Mouse (Mus musculus) embryonic facial prominence, embryonic 10.5 days (tissue): ENCODE results near the gene Tubg1. TPM values are rescaled to one million over a fixed set of nuclear protein-coding genes. Genes with fewer than 3 reads are reported as not detected.

Experiments used
- DNase-seq: peaks from one replicate; pipeline ENCODE4 v3.0.0-alpha.2; 2017; ENCODE audit warnings: low spot score
- H3K27ac ChIP-seq: fragments of 300-500 bp; sonication (generic); replicated peaks from 2 replicates; pipeline ENCODE4 v1.5.1; 2016; ENCODE audit warnings: mild to moderate bottlenecking
- H3K27me3 ChIP-seq: fragments of 300-500 bp; sonication (generic); replicated peaks from 2 replicates; pipeline ENCODE4 v1.6.1; 2016; ENCODE audit warnings: low read depth, mild to moderate bottlenecking; ENCODE audit not compliant: poor library complexity, severe bottlenecking
- H3K36me3 ChIP-seq: fragments of 300-500 bp; sonication (generic); replicated peaks from 2 replicates; pipeline ENCODE4 v1.6.1; 2016; ENCODE audit warnings: mild to moderate bottlenecking, moderate library complexity
- H3K4me1 ChIP-seq: fragments of 300-500 bp; sonication (generic); 2 replicates; pipeline ENCODE4 v1.6.1; 2016
- H3K4me3 ChIP-seq: fragments of 300-500 bp; sonication (generic); 2 replicates; pipeline ENCODE4 v1.5.1; 2016; ENCODE audit warnings: mild to moderate bottlenecking, moderate library complexity
- H3K9me3 ChIP-seq: fragments of 300-500 bp; sonication (generic); 2 replicates; pipeline ENCODE4 v1.6.1; 2016; ENCODE audit warnings: mild to moderate bottlenecking
- WGBS: fragments of 180-500 bp; shearing (Covaris S2); methylation state at CpG from one replicate; pipeline ENCODE4 v1.1.7; 2016; 5-methylcytosine and 5-hydroxymethylcytosine counted together
- polyA plus RNA-seq: library from polyadenylated mRNA; unstranded; fragments of >200 nt; fragmentation: Nextera tagmentation; extraction: Ambion mirVana; gene quantifications from 2 replicates; pipeline ENCODE4 v1.2.1, GENCODE M21; 2016

The Tubg1 gene
- polyA plus RNA-seq, 1 experiment from 2014 or later, result 135 TPM

GRCm38 (mm10) chr11:101084811-101085210 is 34.9 kb upstream of the Tubg1 start:
- H3K9me3 ChIP-seq, result no peaks in the 10 kb centered on the region
- H3K4me1 ChIP-seq, result peaks cover 60% of the 10 kb centered on the region
- DNase-seq, result peak; percentile 3
- peak overlapping the region; percentile 94; the same call in 1 of the 2 replicates for H3K4me3 ChIP-seq
- H3K27me3 ChIP-seq, result peaks cover 21% of the 10 kb centered on the region
- WGBS, result 94% methylated on average over 12 of the region's 12 CpGs
- no peak overlapping the region for H3K27ac ChIP-seq
- peaks cover 36% of the 10 kb centered on the region for H3K36me3 ChIP-seq

- Histone ChIP-seq H3K36me3 (peaks cover 45% of the 10 kb centered on the region), H3K27me3 (peaks cover 12% of the 10 kb centered on the region), H3K27ac (no peak overlapping the region; the same call in 1 of the 2 replicates), H3K9me3 (no peaks in the 10 kb centered on the region), H3K4me1 (peaks cover 58% of the 10 kb centered on the region), H3K4me3 (peak overlapping the region; percentile 78)
- peak; percentile 6 for DNase-seq
- WGBS, result 92% methylated on average over 18 of the region's 18 CpGs
Observed at GRCm38 (mm10) chr11:101085617-101086322, 34.0 kb upstream of the Tubg1 start.

- WGBS, result 87% methylated on average over 6 of the region's 6 CpGs
- Histone ChIP-seq H3K27ac (peak overlapping the region; percentile 85; the same call in 1 of the 2 replicates), H3K4me3 (peak overlapping the region; percentile 78), H3K4me1 (peaks cover 58% of the 10 kb centered on the region), H3K36me3 (peaks cover 50% of the 10 kb centered on the region), H3K27me3 (peaks cover 6% of the 10 kb centered on the region), H3K9me3 (no peaks in the 10 kb centered on the region)
- DNase-seq, result no peak
Observed at GRCm38 (mm10) chr11:101086323-101086674, 33.4 kb upstream of the Tubg1 start.

- DNase-seq, result peak; percentile 91
- peak within 1 kb of the TSS; percentile 78 for H3K4me3 ChIP-seq
- peak within 1 kb of the TSS; percentile 85 for H3K27ac ChIP-seq
- peaks cover 53% of the 10 kb centered on the region for H3K4me1 ChIP-seq
- WGBS, result 2% methylated on average over 52 of the region's 52 CpGs
- no peaks in the 10 kb centered on the region for H3K9me3 ChIP-seq
- H3K36me3 ChIP-seq, result peaks cover 58% of the 10 kb centered on the region
- H3K27me3 ChIP-seq, result no peaks in the 10 kb centered on the region
Observed at GRCm38 (mm10) chr11:101086756-101087681, 32.7 kb upstream of the Tubg1 start, which contains the start of gene Mlx. TSS of gene Mlx (plus strand) at chr11:101087277.

GRCm38 (mm10) chr11:101087682-101088055 is 32.1 kb upstream of the Tubg1 start:
- H3K27me3 ChIP-seq, result no peaks in the 10 kb centered on the region
- WGBS, result 8% methylated on average over 8 of the region's 8 CpGs
- peak overlapping the region; percentile 78 for H3K4me3 ChIP-seq
- no peaks in the 10 kb centered on the region for H3K9me3 ChIP-seq
- H3K36me3 ChIP-seq, result peaks cover 64% of the 10 kb centered on the region
- peaks cover 51% of the 10 kb centered on the region for H3K4me1 ChIP-seq
- no peak for DNase-seq
- peak overlapping the region; percentile 85 for H3K27ac ChIP-seq

GRCm38 (mm10) chr11:101089931-101090330 is 29.8 kb upstream of the Tubg1 start:
- 89% methylated on average over 1 of the region's 1 CpGs for WGBS

GRCm38 (mm10) chr11:101094930-101095313 is 24.8 kb upstream of the Tubg1 start:
- H3K27me3 ChIP-seq, result no peaks in the 10 kb centered on the region
- no peaks in the 10 kb centered on the region for H3K9me3 ChIP-seq
- WGBS, result under 1% methylated on average over 18 of the region's 18 CpGs
- H3K36me3 ChIP-seq, result peaks cover 77% of the 10 kb centered on the region
- DNase-seq, result no peak
- H3K4me3 ChIP-seq, result peak overlapping the region; percentile 84
- peak overlapping the region; percentile 91 for H3K27ac ChIP-seq
- peaks cover 21% of the 10 kb centered on the region for H3K4me1 ChIP-seq

More at GRCm38 (mm10) chr11:101089931-101090330, 29.8 kb upstream of the Tubg1 start:
- Histone ChIP-seq H3K27ac (no peak overlapping the region), H3K4me3 (no peak overlapping the region; the same call in 1 of the 2 replicates), H3K4me1 (peaks cover 48% of the 10 kb centered on the region), H3K27me3 (no peaks in the 10 kb centered on the region), H3K9me3 (no peaks in the 10 kb centered on the region), H3K36me3 (peaks cover 69% of the 10 kb centered on the region)
- peak; percentile 5 for DNase-seq

GRCm38 (mm10) chr11:101095314-101096024 is 24.3 kb upstream of the Tubg1 start, which contains the start of gene Psmc3ip:
TSS of gene Psmc3ip (minus strand) at chr11:101095436.
- H3K36me3 ChIP-seq, result peaks cover 77% of the 10 kb centered on the region
- DNase-seq, result peak; percentile 95

GRCm38 (mm10) chr11:101098231-101098630 is 21.5 kb upstream of the Tubg1 start:
- 91% methylated on average over 8 of the region's 8 CpGs for WGBS

More at GRCm38 (mm10) chr11:101095314-101096024, 24.3 kb upstream of the Tubg1 start, which contains the start of gene Psmc3ip:
- Histone ChIP-seq H3K4me3 (peak within 1 kb of the TSS; percentile 84), H3K27me3 (no peaks in the 10 kb centered on the region), H3K27ac (peak within 1 kb of the TSS; percentile 91), H3K9me3 (no peaks in the 10 kb centered on the region), H3K4me1 (peaks cover 21% of the 10 kb centered on the region)
- under 1% methylated on average over 43 of the region's 43 CpGs for WGBS

GRCm38 (mm10) chr11:101103011-101103410 is 16.7 kb upstream of the Tubg1 start:
- Histone ChIP-seq H3K27me3 (no peaks in the 10 kb centered on the region), H3K27ac (no peak overlapping the region), H3K4me3 (no peak overlapping the region), H3K9me3 (no peaks in the 10 kb centered on the region), H3K36me3 (peaks cover 76% of the 10 kb centered on the region), H3K4me1 (no peaks in the 10 kb centered on the region)
- DNase-seq, result no peak
- 93% methylated on average over 5 of the region's 5 CpGs for WGBS

More at GRCm38 (mm10) chr11:101098231-101098630, 21.5 kb upstream of the Tubg1 start:
- DNase-seq, result no peak
- no peaks in the 10 kb centered on the region for H3K27me3 ChIP-seq
- no peak overlapping the region for H3K4me3 ChIP-seq
- H3K4me1 ChIP-seq, result peaks cover 21% of the 10 kb centered on the region
- no peaks in the 10 kb centered on the region for H3K9me3 ChIP-seq
- peaks cover 77% of the 10 kb centered on the region for H3K36me3 ChIP-seq
- no peak overlapping the region for H3K27ac ChIP-seq

- H3K36me3 ChIP-seq, result peaks cover 34% of the 10 kb centered on the region
- WGBS, result 87% methylated on average over 4 of the region's 4 CpGs
Observed at GRCm38 (mm10) chr11:101109351-101109750, 10.4 kb upstream of the Tubg1 start.

GRCm38 (mm10) chr11:101110708-101111107 is 9.0 kb upstream of the Tubg1 start:
- H3K27me3 ChIP-seq, result no peaks in the 10 kb centered on the region
- H3K36me3 ChIP-seq, result peaks cover 28% of the 10 kb centered on the region
- 71% methylated on average over 5 of the region's 5 CpGs for WGBS
- H3K9me3 ChIP-seq, result no peaks in the 10 kb centered on the region
- peaks cover 4% of the 10 kb centered on the region for H3K4me1 ChIP-seq
- no peak for DNase-seq
- H3K27ac ChIP-seq, result no peak overlapping the region
- no peak overlapping the region for H3K4me3 ChIP-seq

More at GRCm38 (mm10) chr11:101109351-101109750, 10.4 kb upstream of the Tubg1 start:
- Histone ChIP-seq H3K9me3 (no peaks in the 10 kb centered on the region), H3K27ac (no peak overlapping the region), H3K4me3 (no peak overlapping the region), H3K27me3 (no peaks in the 10 kb centered on the region), H3K4me1 (no peaks in the 10 kb centered on the region)
- DNase-seq, result no peak
